Mouse (Mus musculus) cerebellum, adult 2 months (tissue): ENCODE measurements around the gene Ccrl2. TPM values are rescaled to one million over a fixed set of nuclear protein-coding genes. Genes with fewer than 3 reads are reported as not detected.

Source experiments
- DNase-seq, 2 experiments: peaks; one replicate each; pipeline ENCODE4 v3.0.0; 2021
- H3K27ac ChIP-seq: fragments of 200-500 bp; 2 replicates; pipeline ENCODE4 v1.5.1; 2012; ENCODE audit warnings: low read length, control low read depth, inconsistent platforms; ENCODE audit not compliant: insufficient read depth
- H3K27me3 ChIP-seq: fragments of 200-500 bp; 2 replicates; pipeline ENCODE4 v1.6.1; 2012; ENCODE audit warnings: inconsistent platforms, mild to moderate bottlenecking, low read length, moderate library complexity; ENCODE audit not compliant: control insufficient read depth, insufficient read depth
- H3K4me1 ChIP-seq: fragments of 200-500 bp; 2 replicates; pipeline ENCODE4 v1.6.1; 2011; ENCODE audit warnings: low read length; ENCODE audit not compliant: control insufficient read depth, insufficient read depth
- H3K4me3 ChIP-seq: fragments of 200-500 bp; replicated peaks from 2 replicates; pipeline ENCODE3; 2011; ENCODE audit warnings: mild to moderate bottlenecking, low read depth, low read length, control low read depth; ENCODE audit not compliant: insufficient read depth
- CTCF ChIP-seq: fragments of 200-500 bp; IDR thresholded peaks from 2 replicates; pipeline ENCODE4 v1.5.1; 2011; ENCODE audit warnings: low read depth, mild to moderate bottlenecking, control low read depth, low read length, moderate library complexity, borderline replicate concordance; ENCODE audit not compliant: insufficient read depth
- POLR2A ChIP-seq: fragments of 200-500 bp; IDR thresholded peaks from 2 replicates; pipeline ENCODE4 v1.6.1; 2011; ENCODE audit warnings: low read length, control low read depth, borderline replicate concordance; ENCODE audit not compliant: insufficient read depth
- WGBS: fragments of 180-500 bp; shearing (Covaris S2); methylation state at CpG from one replicate; pipeline ENCODE4 v1.1.7; 2018; 5-methylcytosine and 5-hydroxymethylcytosine counted together
- polyA plus RNA-seq: library from polyadenylated mRNA; depleted of rRNA; stranded (reverse); fragments of >200 nt; gene quantifications from 2 replicates; pipeline ENCODE4 v1.2.3, GENCODE M21; 2012

Gene Ccrl2
- polyA plus RNA-seq, 1 experiment: 1.1 TPM

DNA sequence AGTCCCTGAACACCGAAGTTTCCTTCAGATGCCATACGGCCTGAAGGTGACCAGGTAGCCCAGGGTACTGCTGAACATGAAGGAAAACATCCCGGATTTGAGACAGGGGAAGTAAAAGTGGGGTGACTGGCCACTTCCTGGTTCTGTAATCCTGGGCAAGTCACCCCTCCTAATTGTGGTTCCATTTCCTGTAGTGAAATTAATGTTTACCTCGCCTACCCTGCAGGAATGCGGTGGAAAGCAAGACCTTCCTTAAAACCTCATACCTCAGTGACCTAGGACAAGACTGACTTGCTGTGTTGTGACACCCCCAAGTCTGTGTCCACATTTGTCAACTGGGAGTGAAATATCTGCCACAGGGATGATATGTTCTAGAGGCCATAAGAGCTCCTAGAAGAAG lies 37.3 kb upstream of the Ccrl2 start:
- WGBS: 90% methylated on average over 5 of the region's 5 CpGs
- TF ChIP-seq CTCF (no peak), POLR2A (no peak)

GRCm38 (mm10) chr9:111093094-111093493 lies 35.8 kb upstream of the Ccrl2 start:
- WGBS: 29% methylated on average over 5 of the region's 5 CpGs
- peak; percentile 63 to 68 for DNase-seq
- Histone ChIP-seq H3K4me3 (no peak overlapping the region), H3K4me1 (no peaks in the 10 kb centered on the region), H3K27me3 (no peaks in the 10 kb centered on the region), H3K27ac (no peak overlapping the region)
- TF ChIP-seq CTCF (peak; percentile 87), POLR2A (no peak)

More for the DNA sequence above, 37.3 kb upstream of the Ccrl2 start:
- no peak overlapping the region for H3K27ac ChIP-seq
- DNase-seq: no peak
- no peaks in the 10 kb centered on the region for H3K27me3 ChIP-seq
- no peaks in the 10 kb centered on the region for H3K4me1 ChIP-seq
- no peak overlapping the region for H3K4me3 ChIP-seq

- TF ChIP-seq POLR2A (no peak), CTCF (no peak)
- Histone ChIP-seq H3K27ac (no peak overlapping the region), H3K4me3 (no peak overlapping the region), H3K4me1 (no peaks in the 10 kb centered on the region), H3K27me3 (no peaks in the 10 kb centered on the region)
- 22% methylated on average over 9 of the region's 9 CpGs for WGBS
- DNase-seq: peak; percentile 16 to 17
Observed at GRCm38 (mm10) chr9:111092657-111093056, 35.3 kb upstream of the Ccrl2 start.

- H3K27me3 ChIP-seq: no peaks in the 10 kb centered on the region
- DNase-seq: no peak
- no peak for TF ChIP-seq CTCF
- no peak for TF ChIP-seq POLR2A
- H3K4me3 ChIP-seq: no peak overlapping the region
- WGBS: 25% methylated on average over 7 of the region's 7 CpGs
- H3K4me1 ChIP-seq: no peaks in the 10 kb centered on the region
- no peak overlapping the region for H3K27ac ChIP-seq
Observed at GRCm38 (mm10) chr9:111088886-111089285, 31.6 kb upstream of the Ccrl2 start.

- DNase-seq: no peak
- H3K27me3 ChIP-seq: no peaks in the 10 kb centered on the region
- WGBS: 15% methylated on average over 5 of the region's 5 CpGs
- TF ChIP-seq POLR2A (no peak), CTCF (no peak)
- no peak overlapping the region for H3K27ac ChIP-seq
- H3K4me3 ChIP-seq: no peak overlapping the region
- H3K4me1 ChIP-seq: no peaks in the 10 kb centered on the region
Observed at GRCm38 (mm10) chr9:111087960-111088359, 30.6 kb upstream of the Ccrl2 start.

DNA sequence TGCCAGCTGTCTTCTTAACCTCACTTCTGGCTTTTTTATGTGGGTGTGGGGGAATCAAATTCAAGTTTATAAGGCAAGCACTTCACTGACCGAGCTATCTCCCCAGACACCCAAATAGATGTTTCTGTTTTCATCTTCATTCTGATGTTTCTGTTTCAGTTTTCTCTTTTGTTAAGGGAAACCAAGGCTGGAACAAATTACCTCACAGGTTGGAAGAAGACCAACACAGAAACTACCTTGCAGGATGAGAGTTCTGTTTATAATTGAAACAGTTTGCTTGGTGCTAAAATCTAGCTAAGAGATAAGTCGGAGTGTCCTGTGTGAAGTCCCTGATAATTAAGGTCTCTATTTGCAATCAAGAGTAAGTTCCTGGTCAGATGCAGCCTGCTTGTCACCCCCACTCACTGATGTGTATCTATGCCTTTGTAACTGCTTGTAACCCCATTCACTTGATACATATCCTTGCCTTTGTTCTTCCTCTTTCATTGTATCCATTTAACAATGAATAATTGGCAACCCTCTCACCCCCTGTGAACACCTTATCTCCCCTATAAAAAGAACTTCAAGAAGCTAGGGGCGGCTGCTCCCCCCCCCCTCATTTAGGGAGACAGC lies 29.8 kb upstream of the Ccrl2 start:
- Histone ChIP-seq H3K4me3 (no peak overlapping the region), H3K4me1 (no peaks in the 10 kb centered on the region), H3K27me3 (no peaks in the 10 kb centered on the region), H3K27ac (no peak overlapping the region)
- 44% methylated on average over 3 of the region's 3 CpGs for WGBS
- no peak for DNase-seq
- TF ChIP-seq CTCF: no peak
- TF ChIP-seq POLR2A: no peak

GRCm38 (mm10) chr9:111086137-111086536 lies 28.8 kb upstream of the Ccrl2 start:
- Histone ChIP-seq H3K4me3 (no peak overlapping the region), H3K27me3 (no peaks in the 10 kb centered on the region), H3K4me1 (no peaks in the 10 kb centered on the region), H3K27ac (no peak overlapping the region)
- WGBS: 59% methylated on average over 6 of the region's 6 CpGs
- DNase-seq: no peak
- no peak for TF ChIP-seq CTCF
- TF ChIP-seq POLR2A: no peak

DNA sequence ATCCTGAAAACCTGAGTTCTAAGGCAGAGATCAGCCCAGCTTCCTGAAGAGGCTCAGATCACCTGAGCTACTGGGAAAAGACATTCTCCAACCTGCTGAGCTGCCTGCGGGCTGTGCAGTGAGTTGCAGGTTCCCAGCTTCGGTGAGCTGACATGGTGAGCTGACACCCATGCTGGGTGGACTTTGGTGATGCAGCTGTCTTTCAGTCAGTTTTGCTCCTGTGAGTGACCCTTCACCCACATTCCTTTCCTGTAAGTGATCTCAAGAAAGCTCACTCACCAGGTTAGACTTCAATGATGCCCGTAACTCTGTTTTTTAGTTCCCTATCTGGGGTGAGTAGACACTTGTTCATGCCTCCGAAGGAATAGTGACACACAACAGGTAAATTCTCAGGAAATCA lies 28.0 kb upstream of the Ccrl2 start:
- H3K4me1 ChIP-seq: no peaks in the 10 kb centered on the region
- H3K27me3 ChIP-seq: no peaks in the 10 kb centered on the region
- DNase-seq: no peak
- no peak overlapping the region for H3K4me3 ChIP-seq
- 59% methylated on average over 4 of the region's 4 CpGs for WGBS
- H3K27ac ChIP-seq: no peak overlapping the region
- no peak for TF ChIP-seq POLR2A
- TF ChIP-seq CTCF: no peak

DNA sequence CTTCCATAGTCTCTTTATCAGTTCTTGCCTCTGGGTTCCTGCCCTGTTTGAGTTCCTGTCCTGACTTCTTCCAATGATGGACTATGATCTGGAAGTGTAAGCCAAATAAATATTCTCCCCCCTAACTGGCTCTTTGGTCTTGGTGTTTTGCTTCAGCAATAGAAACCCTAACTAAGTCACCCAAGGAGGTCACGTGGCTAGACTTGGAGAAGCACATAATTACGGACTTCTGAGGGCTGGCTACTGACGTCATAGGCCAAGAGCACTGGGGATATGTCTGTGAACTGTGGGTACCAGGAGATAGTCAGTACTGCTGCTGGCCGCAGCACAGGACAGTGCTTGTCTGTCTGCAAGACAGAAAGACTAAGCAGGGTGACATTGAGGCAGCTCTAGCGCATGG lies 24.4 kb upstream of the Ccrl2 start:
- Histone ChIP-seq H3K4me3 (no peak overlapping the region), H3K27me3 (no peaks in the 10 kb centered on the region), H3K4me1 (no peaks in the 10 kb centered on the region), H3K27ac (no peak overlapping the region)
- TF ChIP-seq CTCF (no peak), POLR2A (no peak)
- DNase-seq: no peak
- 80% methylated on average over 5 of the region's 5 CpGs for WGBS
